Mouse (Mus musculus) small intestine, adult 2 months (tissue): ENCODE results near the gene Mrfap1.

Experiments
- CTCF ChIP-seq: fragments of 200-500 bp; IDR thresholded peaks from 2 replicates; pipeline ENCODE4 v1.5.1; 2012; ENCODE audit warnings: low read depth, mild to moderate bottlenecking, control low read depth, inconsistent platforms, low read length, moderate library complexity, mixed read lengths; ENCODE audit not compliant: insufficient replicate concordance, insufficient read length; ENCODE audit errors: extremely low read depth
- POLR2A ChIP-seq: fragments of 200-500 bp; IDR thresholded peaks from 2 replicates; pipeline ENCODE4 v1.6.1; 2012; ENCODE audit warnings: low read depth, mild to moderate bottlenecking, control low read depth, inconsistent platforms, low read length, moderate library complexity

DNA sequence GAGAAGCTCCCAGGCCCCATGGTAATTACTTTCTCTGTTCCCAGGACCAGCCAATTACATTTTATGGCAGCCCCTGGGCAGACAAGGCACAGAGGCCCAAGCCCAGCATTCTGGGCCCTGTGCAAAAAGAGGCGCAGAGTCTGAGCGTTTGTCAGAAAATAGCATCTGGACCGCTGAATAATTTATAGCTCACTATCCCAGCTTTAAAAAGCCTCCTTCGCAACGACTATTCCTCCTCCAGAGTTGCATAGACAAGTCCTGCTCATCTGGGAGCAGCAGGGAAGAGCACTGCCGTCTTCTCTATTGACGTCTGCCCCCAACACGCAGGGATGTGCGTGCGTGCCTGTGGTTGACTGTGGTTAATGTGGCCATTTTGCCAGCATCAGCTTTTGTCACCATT is 47.9 kb upstream of the Mrfap1 start:
- TF ChIP-seq CTCF (no peak), POLR2A (no peak)
